Mouse (Mus musculus) liver, embryonic 15.5 days (tissue): ENCODE results near the gene Mtor. TPM values are rescaled to one million over a fixed set of nuclear protein-coding genes. Genes with fewer than 3 reads are reported as not detected.

Source experiments
- ATAC-seq: fragments of 200-750 bp; cut with Nextera tagmentation; 2 replicates; pipeline ENCODE4 v1.8.0; 2017; ENCODE audit warnings: moderate number of reproducible peaks, mild to moderate bottlenecking, moderate library complexity; ENCODE audit not compliant: insufficient read depth
- H3K27ac ChIP-seq: fragments of 300-500 bp; sonication (generic); replicated peaks from 2 replicates; pipeline ENCODE4 v1.5.1; 2015; ENCODE audit warnings: mild to moderate bottlenecking, inconsistent platforms
- H3K27me3 ChIP-seq: fragments of 300-500 bp; sonication (generic); 2 replicates; pipeline ENCODE4 v1.6.1; 2015; ENCODE audit warnings: mild to moderate bottlenecking, inconsistent platforms
- H3K36me3 ChIP-seq: fragments of 300-500 bp; sonication (generic); replicated peaks from 2 replicates; pipeline ENCODE4 v1.6.1; 2015; ENCODE audit warnings: moderate library complexity, mild to moderate bottlenecking, inconsistent platforms
- H3K4me1 ChIP-seq: fragments of 300-500 bp; sonication (generic); replicated peaks from 2 replicates; pipeline ENCODE4 v1.6.1; 2015; ENCODE audit warnings: inconsistent platforms
- H3K4me2 ChIP-seq: fragments of 300-500 bp; sonication (generic); 2 replicates; pipeline ENCODE4 v1.6.1; 2015; ENCODE audit warnings: moderate library complexity, mild to moderate bottlenecking, inconsistent platforms
- H3K4me3 ChIP-seq: fragments of 300-500 bp; sonication (generic); replicated peaks from 2 replicates; pipeline ENCODE4 v1.5.1; 2015; ENCODE audit warnings: mild to moderate bottlenecking, inconsistent platforms
- H3K9ac ChIP-seq: fragments of 300-500 bp; sonication (generic); 2 replicates; pipeline ENCODE4 v1.6.1; 2015; ENCODE audit warnings: moderate library complexity, mild to moderate bottlenecking, inconsistent platforms
- H3K9me3 ChIP-seq: fragments of 300-500 bp; sonication (generic); replicated peaks from 2 replicates; pipeline ENCODE4 v1.6.1; 2016; ENCODE audit warnings: inconsistent platforms
- WGBS: fragments of 180-500 bp; shearing (Covaris S2); methylation state at CpG from one replicate; pipeline ENCODE4 v1.1.7; 2015; ENCODE audit warnings: mixed read lengths; ENCODE audit not compliant: insufficient replicate concordance; 5-methylcytosine and 5-hydroxymethylcytosine counted together
- polyA plus RNA-seq: library from polyadenylated mRNA; unstranded; fragments of >200 nt; fragmentation: Nextera tagmentation; extraction: Ambion mirVana; gene quantifications from 2 replicates; pipeline ENCODE4 v1.2.1, GENCODE M21; 2015

Mtor gene
- polyA plus RNA-seq, 1 experiment from 2014 or later = 10.3 TPM

GRCm38 (mm10) chr4:148428544-148428943 is 19.9 kb upstream of the Mtor start:
- H3K27me3 ChIP-seq = no peaks in the 10 kb centered on the region
- peak; percentile 32 for ATAC-seq
- 36% methylated on average over 5 of the region's 5 CpGs for WGBS

GRCm38 (mm10) chr4:148429121-148429520 is 19.3 kb upstream of the Mtor start:
- Histone ChIP-seq H3K27ac (no peak overlapping the region), H3K4me3 (no peak overlapping the region), H3K4me1 (peaks cover 28% of the 10 kb centered on the region), H3K4me2 (no peak overlapping the region), H3K27me3 (no peaks in the 10 kb centered on the region), H3K9me3 (no peaks in the 10 kb centered on the region), H3K36me3 (0 out of 2 replicates have a peak, but pooled peaks cover 6% of the 10 kb centered on the region), H3K9ac (no peak overlapping the region)
- ATAC-seq = no peak
- WGBS = 74% methylated on average over 11 of the region's 11 CpGs

More at GRCm38 (mm10) chr4:148428544-148428943, 19.9 kb upstream of the Mtor start:
- Histone ChIP-seq H3K36me3 (0 out of 2 replicates have a peak, but pooled peaks cover 6% of the 10 kb centered on the region), H3K4me2 (no peak overlapping the region), H3K27ac (no peak overlapping the region), H3K9ac (no peak overlapping the region), H3K4me3 (no peak overlapping the region), H3K9me3 (no peaks in the 10 kb centered on the region), H3K4me1 (peaks cover 24% of the 10 kb centered on the region)

GRCm38 (mm10) chr4:148429686-148430085 is 18.7 kb upstream of the Mtor start:
- Histone ChIP-seq H3K9ac (no peak overlapping the region), H3K27ac (no peak overlapping the region), H3K27me3 (no peaks in the 10 kb centered on the region), H3K4me3 (no peak overlapping the region), H3K36me3 (0 out of 2 replicates have a peak, but pooled peaks cover 6% of the 10 kb centered on the region), H3K4me2 (no peak overlapping the region), H3K4me1 (peaks cover 28% of the 10 kb centered on the region), H3K9me3 (no peaks in the 10 kb centered on the region)
- 28% methylated on average over 6 of the region's 6 CpGs for WGBS
- 0 out of 2 replicates have a peak, but pooled peaks have one; percentile 28 for ATAC-seq

GRCm38 (mm10) chr4:148430880-148431519 is 17.4 kb upstream of the Mtor start:
- Histone ChIP-seq H3K4me3 (no peak overlapping the region), H3K27me3 (no peaks in the 10 kb centered on the region), H3K4me1 (peaks cover 28% of the 10 kb centered on the region), H3K27ac (no peak overlapping the region), H3K36me3 (peaks cover 19% of the 10 kb centered on the region), H3K9me3 (no peaks in the 10 kb centered on the region), H3K4me2 (no peak overlapping the region), H3K9ac (no peak overlapping the region)
- ATAC-seq = no peak
- 57% methylated on average over 11 of the region's 11 CpGs for WGBS

GRCm38 (mm10) chr4:148432488-148432887 is 15.9 kb upstream of the Mtor start:
- H3K4me1 ChIP-seq = peaks cover 28% of the 10 kb centered on the region
- H3K36me3 ChIP-seq = peaks cover 24% of the 10 kb centered on the region
- H3K27ac ChIP-seq = no peak overlapping the region
- no peak overlapping the region for H3K4me3 ChIP-seq
- no peak for ATAC-seq
- no peak overlapping the region for H3K9ac ChIP-seq
- WGBS = 46% methylated on average over 4 of the region's 4 CpGs
- no peaks in the 10 kb centered on the region for H3K27me3 ChIP-seq
- no peak overlapping the region for H3K4me2 ChIP-seq
- no peaks in the 10 kb centered on the region for H3K9me3 ChIP-seq

GRCm38 (mm10) chr4:148433336-148433735 is 15.1 kb upstream of the Mtor start:
- WGBS = 75% methylated on average over 18 of the region's 18 CpGs
- Histone ChIP-seq H3K4me2 (no peak overlapping the region), H3K9me3 (no peaks in the 10 kb centered on the region), H3K9ac (no peak overlapping the region), H3K27me3 (no peaks in the 10 kb centered on the region), H3K4me3 (no peak overlapping the region), H3K4me1 (peaks cover 21% of the 10 kb centered on the region), H3K27ac (no peak overlapping the region), H3K36me3 (peaks cover 24% of the 10 kb centered on the region)
- no peak for ATAC-seq

- Histone ChIP-seq H3K36me3 (peaks cover 24% of the 10 kb centered on the region), H3K27ac (no peak overlapping the region), H3K27me3 (no peaks in the 10 kb centered on the region), H3K9ac (no peak overlapping the region), H3K4me1 (peaks cover 17% of the 10 kb centered on the region), H3K4me2 (no peak overlapping the region), H3K9me3 (no peaks in the 10 kb centered on the region), H3K4me3 (no peak overlapping the region)
- no peak for ATAC-seq
- WGBS = 59% methylated on average over 5 of the region's 5 CpGs
Measured at GRCm38 (mm10) chr4:148433813-148434212, 14.6 kb upstream of the Mtor start.

- peaks cover 24% of the 10 kb centered on the region for H3K36me3 ChIP-seq
- no peaks in the 10 kb centered on the region for H3K9me3 ChIP-seq
- 65% methylated on average over 4 of the region's 4 CpGs for WGBS
- H3K4me3 ChIP-seq = no peak overlapping the region
- H3K4me1 ChIP-seq = peaks cover 9% of the 10 kb centered on the region
- no peaks in the 10 kb centered on the region for H3K27me3 ChIP-seq
- H3K4me2 ChIP-seq = no peak overlapping the region
- no peak overlapping the region for H3K9ac ChIP-seq
- ATAC-seq = no peak
- H3K27ac ChIP-seq = no peak overlapping the region
Measured at GRCm38 (mm10) chr4:148434554-148434953, 13.9 kb upstream of the Mtor start.

GRCm38 (mm10) chr4:148435106-148435505 is 13.3 kb upstream of the Mtor start:
- WGBS = 69% methylated on average over 3 of the region's 3 CpGs
- peaks cover 24% of the 10 kb centered on the region for H3K36me3 ChIP-seq
- no peak overlapping the region for H3K4me3 ChIP-seq
- H3K4me1 ChIP-seq = peaks cover 8% of the 10 kb centered on the region
- H3K4me2 ChIP-seq = no peak overlapping the region
- no peaks in the 10 kb centered on the region for H3K9me3 ChIP-seq
- no peak for ATAC-seq
- H3K9ac ChIP-seq = no peak overlapping the region
- H3K27me3 ChIP-seq = no peaks in the 10 kb centered on the region
- H3K27ac ChIP-seq = no peak overlapping the region

- 68% methylated on average over 6 of the region's 6 CpGs for WGBS
- no peak overlapping the region for H3K27ac ChIP-seq
- peaks cover 27% of the 10 kb centered on the region for H3K36me3 ChIP-seq
- H3K4me1 ChIP-seq = peaks cover 8% of the 10 kb centered on the region
- ATAC-seq = no peak
- no peaks in the 10 kb centered on the region for H3K27me3 ChIP-seq
- no peaks in the 10 kb centered on the region for H3K9me3 ChIP-seq
- no peak overlapping the region for H3K9ac ChIP-seq
- no peak overlapping the region for H3K4me3 ChIP-seq
- H3K4me2 ChIP-seq = no peak overlapping the region
Measured at GRCm38 (mm10) chr4:148435657-148436330, 12.6 kb upstream of the Mtor start.

GRCm38 (mm10) chr4:148441931-148442330 is 6.5 kb upstream of the Mtor start:
- Histone ChIP-seq H3K27ac (no peak overlapping the region), H3K27me3 (no peaks in the 10 kb centered on the region), H3K9me3 (no peaks in the 10 kb centered on the region), H3K36me3 (0 out of 2 replicates have a peak, but pooled peaks cover 3% of the 10 kb centered on the region), H3K4me3 (no peak overlapping the region), H3K9ac (no peak overlapping the region), H3K4me1 (peaks cover 44% of the 10 kb centered on the region), H3K4me2 (peak overlapping the region; percentile 87)
- ATAC-seq = no peak
- WGBS = 69% methylated on average over 5 of the region's 5 CpGs
